Mouse (Mus musculus) B cell, adult (primary cell): ENCODE results near the gene Tenm2. TPM values are rescaled to one million over a fixed set of nuclear protein-coding genes. Genes with fewer than 3 reads are reported as not detected.

Source experiments
- total RNA-seq: library from RNA; stranded (reverse); gene quantifications from 4 replicates; pipeline ENCODE4 v1.2.4, GENCODE M21; 2023; ENCODE audit not compliant: inconsistent age

The Tenm2 gene
- total RNA-seq, result not detected in 4 replicates

GRCm38 (mm10) chr11:37235914-37236600, at the start of gene Tenm2:
Gene Tenm2 (minus strand): TSS chr11:37235964.

GRCm38 (mm10) chr11:35980411-35980917, 1255.3 kb downstream of the Tenm2 start, which contains the start of gene Wwc1:
Gene Wwc1 (minus strand): TSS chr11:35980527.

